Mouse (Mus musculus) E14TG2a.4 (cell line): ENCODE measurements around the gene Mfsd10.

Source experiments
- H3K27me3 ChIP-seq: 2 replicates; pipeline ENCODE4 v1.6.1; 2014; ENCODE audit warnings: low read length, control low read depth; ENCODE audit not compliant: insufficient read depth
- H3K36me3 ChIP-seq: 2 replicates; pipeline ENCODE4 v1.6.1; 2014; ENCODE audit warnings: low read length, control low read depth; ENCODE audit not compliant: insufficient read depth
- H3K4me1 ChIP-seq: replicated peaks from 2 replicates; pipeline ENCODE4 v1.6.1; 2014; ENCODE audit warnings: low read depth, low read length, control low read depth
- H3K4me3 ChIP-seq: replicated peaks from 2 replicates; pipeline ENCODE4 v1.5.1; 2014; ENCODE audit warnings: mild to moderate bottlenecking, low read length
- H3K9me3 ChIP-seq: 2 replicates; pipeline ENCODE4 v1.6.1; 2014; ENCODE audit warnings: low read length, control low read depth
- CTCF ChIP-seq: conservative IDR thresholded peaks from 2 replicates; pipeline ENCODE4 v1.5.1; 2014; ENCODE audit warnings: low read length
- NANOG ChIP-seq: IDR thresholded peaks from 2 replicates; pipeline ENCODE4 v1.6.1; 2014; ENCODE audit warnings: borderline replicate concordance, low read length, mixed read lengths
- POU5F1 ChIP-seq: IDR thresholded peaks from 2 replicates; pipeline ENCODE4 v1.6.1; 2014; ENCODE audit warnings: low read length, borderline replicate concordance

Mfsd10 gene

GRCm38 (mm10) chr5:34654881-34655280 is 17.9 kb upstream of the Mfsd10 start:
- no peaks in the 10 kb centered on the region for H3K9me3 ChIP-seq
- peaks cover 80% of the 10 kb centered on the region for H3K36me3 ChIP-seq
- H3K4me1 ChIP-seq: peaks cover 16% of the 10 kb centered on the region
- H3K4me3 ChIP-seq: no peak overlapping the region
- H3K27me3 ChIP-seq: no peaks in the 10 kb centered on the region
- TF ChIP-seq POU5F1 (no peak), NANOG (no peak), CTCF (no peak)

DNA sequence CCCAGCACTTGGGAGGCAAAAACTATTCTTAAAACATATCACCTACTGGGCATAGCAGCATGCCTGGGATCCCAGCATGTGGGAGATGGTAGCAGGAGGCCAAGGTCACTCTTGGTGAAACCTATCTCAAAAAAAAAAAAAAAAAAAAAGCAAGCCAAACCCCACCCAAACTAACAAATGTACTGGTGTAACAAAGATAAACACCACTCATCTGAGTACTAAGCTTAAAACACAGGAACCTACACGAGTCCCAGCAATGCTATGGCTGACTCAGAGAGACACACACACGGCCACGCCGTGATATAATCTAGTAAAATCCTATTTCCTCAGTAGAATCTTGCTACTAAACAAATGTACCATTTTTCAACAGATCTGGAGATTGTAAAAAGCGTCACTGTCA is 15.9 kb upstream of the Mfsd10 start:
- Histone ChIP-seq H3K36me3 (peaks cover 95% of the 10 kb centered on the region), H3K9me3 (no peaks in the 10 kb centered on the region), H3K4me1 (peaks cover 8% of the 10 kb centered on the region), H3K27me3 (no peaks in the 10 kb centered on the region), H3K4me3 (no peak overlapping the region)
- TF ChIP-seq POU5F1: no peak
- no peak for TF ChIP-seq NANOG
- TF ChIP-seq CTCF: no peak

GRCm38 (mm10) chr5:34647581-34647980 is 10.6 kb upstream of the Mfsd10 start:
- no peaks in the 10 kb centered on the region for H3K27me3 ChIP-seq
- H3K9me3 ChIP-seq: no peaks in the 10 kb centered on the region
- peaks cover 100% of the 10 kb centered on the region for H3K36me3 ChIP-seq
- no peak overlapping the region for H3K4me3 ChIP-seq
- peaks cover 27% of the 10 kb centered on the region for H3K4me1 ChIP-seq
- TF ChIP-seq CTCF: peak; percentile 81
- no peak for TF ChIP-seq POU5F1
- TF ChIP-seq NANOG: no peak

DNA sequence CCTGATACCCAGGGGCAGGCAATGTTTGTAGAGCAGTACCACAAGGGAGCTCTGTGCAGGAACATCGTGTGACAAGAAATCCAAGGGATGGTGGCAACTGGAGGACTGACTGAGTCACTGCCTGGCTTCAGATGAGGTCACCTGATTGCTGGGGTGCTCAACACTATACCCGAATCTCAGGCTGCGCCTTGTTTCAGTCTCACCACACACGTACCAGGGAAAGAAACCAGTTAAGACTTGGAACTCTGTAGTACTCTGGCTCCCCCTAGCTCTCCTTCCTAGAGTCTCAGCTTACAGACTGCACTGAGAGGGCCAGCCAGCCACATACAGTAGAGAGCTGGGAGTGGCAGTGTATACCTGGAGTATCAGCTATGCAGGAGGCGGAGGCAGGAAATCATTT is 5.9 kb upstream of the Mfsd10 start:
- peaks cover 54% of the 10 kb centered on the region for H3K4me1 ChIP-seq
- H3K27me3 ChIP-seq: no peaks in the 10 kb centered on the region
- no peak overlapping the region for H3K4me3 ChIP-seq
- no peaks in the 10 kb centered on the region for H3K9me3 ChIP-seq
- TF ChIP-seq CTCF: peak; percentile 39
- TF ChIP-seq POU5F1: no peak
- peaks cover 96% of the 10 kb centered on the region for H3K36me3 ChIP-seq

GRCm38 (mm10) chr5:34641991-34642390 is 5.0 kb upstream of the Mfsd10 start:
- TF ChIP-seq NANOG (no peak), CTCF (no peak), POU5F1 (no peak)
- no peaks in the 10 kb centered on the region for H3K27me3 ChIP-seq
- no peaks in the 10 kb centered on the region for H3K9me3 ChIP-seq

DNA sequence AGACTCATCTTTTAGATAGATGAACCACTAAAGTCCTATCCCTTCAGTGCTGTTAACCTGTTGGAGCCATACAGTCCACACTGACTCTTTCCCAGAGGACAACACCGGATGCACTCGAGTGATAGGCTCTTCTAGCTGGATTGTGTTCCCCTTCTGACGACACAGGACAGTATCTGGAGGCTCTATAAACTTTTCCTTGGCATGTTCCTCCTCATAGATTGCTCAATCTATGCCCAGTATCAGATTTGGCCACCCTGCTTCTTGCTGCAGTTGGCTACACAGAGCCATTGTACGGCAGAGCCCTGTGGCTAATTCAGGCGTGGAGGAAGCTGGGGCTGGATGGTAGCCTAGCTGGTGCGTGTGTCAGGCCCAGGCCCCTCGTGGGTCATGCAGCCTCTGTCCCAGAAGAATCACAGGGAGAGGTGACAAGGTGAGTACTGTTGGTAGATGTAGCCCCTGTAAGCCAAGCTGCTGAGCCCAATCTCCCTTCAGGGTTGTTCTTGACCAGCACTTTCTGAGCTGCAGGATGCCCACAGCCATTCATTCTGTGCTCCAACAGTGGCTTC is 662 bp upstream of the Mfsd10 start:
- Histone ChIP-seq H3K4me3 (peak overlapping the region; percentile 87), H3K4me1 (peaks cover 76% of the 10 kb centered on the region), H3K27me3 (no peaks in the 10 kb centered on the region), H3K36me3 (peaks cover 78% of the 10 kb centered on the region), H3K9me3 (no peaks in the 10 kb centered on the region)
- no peak for TF ChIP-seq CTCF
- no peak for TF ChIP-seq NANOG
- no peak for TF ChIP-seq POU5F1

More at GRCm38 (mm10) chr5:34641991-34642390, 5.0 kb upstream of the Mfsd10 start:
- H3K36me3 ChIP-seq: peaks cover 92% of the 10 kb centered on the region
- peaks cover 63% of the 10 kb centered on the region for H3K4me1 ChIP-seq
- no peak overlapping the region for H3K4me3 ChIP-seq

DNA sequence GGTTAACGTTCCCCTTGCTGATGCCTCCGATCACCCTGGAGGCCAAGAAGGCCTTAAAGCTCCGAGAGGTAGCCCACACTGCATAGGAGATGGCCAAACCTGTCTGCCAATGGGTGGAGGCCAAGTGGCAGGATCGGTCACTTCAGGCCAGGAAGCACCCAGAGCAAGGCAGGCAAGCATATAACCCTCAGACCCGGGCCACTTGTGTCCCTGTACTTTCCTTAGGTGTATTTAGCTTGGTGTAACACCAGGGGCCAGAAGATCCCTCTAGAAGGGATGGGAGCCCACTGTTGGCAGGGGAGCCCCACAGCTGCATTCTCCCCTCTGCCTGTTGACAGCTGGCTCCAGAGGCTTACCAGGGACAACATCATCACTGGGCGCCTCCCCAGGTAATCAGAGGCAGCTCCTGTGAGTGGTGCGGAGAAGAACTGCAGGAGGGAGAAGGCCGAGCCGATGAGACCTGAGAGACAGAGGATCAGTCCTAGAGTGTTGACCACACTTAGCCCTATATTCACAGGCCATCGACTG is 1.3 kb downstream of the Mfsd10 start:
- peak overlapping the region; percentile 87 for H3K4me3 ChIP-seq
- H3K9me3 ChIP-seq: no peaks in the 10 kb centered on the region
- H3K4me1 ChIP-seq: peaks cover 81% of the 10 kb centered on the region
- no peak for TF ChIP-seq CTCF
- no peak for TF ChIP-seq POU5F1
- no peak for TF ChIP-seq NANOG
- H3K27me3 ChIP-seq: no peaks in the 10 kb centered on the region
- H3K36me3 ChIP-seq: peaks cover 82% of the 10 kb centered on the region

DNA sequence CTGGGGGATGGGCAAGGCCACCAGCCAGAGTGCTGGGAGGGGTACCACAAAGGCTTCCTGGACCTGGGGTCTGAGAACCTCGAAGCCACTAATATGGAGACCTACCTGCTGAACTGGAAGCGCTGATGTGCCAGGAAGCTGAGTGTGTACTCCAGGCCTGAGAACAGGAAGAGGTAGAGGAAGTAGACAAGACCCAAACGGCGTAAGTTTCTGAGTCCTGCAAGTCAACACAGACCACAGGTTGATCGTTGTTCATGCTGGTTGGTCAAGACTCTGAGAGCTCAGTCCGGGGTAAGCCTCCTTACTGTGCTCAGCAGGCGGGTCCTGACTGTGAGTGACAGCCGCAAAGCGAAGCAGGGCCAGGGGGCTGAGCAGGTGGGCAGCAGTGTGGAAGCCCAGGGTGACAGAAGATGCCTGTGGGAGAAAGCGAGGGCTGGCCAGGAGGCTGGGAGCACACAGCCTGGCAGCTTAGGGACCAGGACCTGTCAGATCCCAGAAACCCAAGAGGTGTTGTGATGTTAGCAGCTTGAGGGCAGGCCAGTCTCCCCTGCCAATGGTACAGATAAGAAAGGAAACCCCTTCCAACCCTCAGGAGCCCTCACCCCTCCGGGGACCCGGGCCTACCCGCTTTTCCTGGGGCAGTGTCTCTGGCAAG is 2.1 kb downstream of the Mfsd10 start:
- Histone ChIP-seq H3K36me3 (peaks cover 82% of the 10 kb centered on the region), H3K4me1 (peaks cover 81% of the 10 kb centered on the region), H3K4me3 (peak overlapping the region; percentile 87), H3K27me3 (no peaks in the 10 kb centered on the region), H3K9me3 (no peaks in the 10 kb centered on the region)
- TF ChIP-seq POU5F1 (no peak), NANOG (no peak), CTCF (no peak)
